Mouse (Mus musculus) hindbrain, embryonic 11.5 days (tissue): Measurements from ENCODE around the gene Dop1a. TPM values are rescaled to one million over a fixed set of nuclear protein-coding genes. Genes with fewer than 3 reads are reported as not detected.
A peak's percentile ranks its signal among the peaks of the same experiment; 100 is the strongest.

Source experiments
- ATAC-seq: fragments of 200-750 bp; cut with Nextera tagmentation; 2 replicates; pipeline ENCODE4 v1.8.0; 2017; ENCODE audit warnings: mild to moderate bottlenecking, moderate TSS enrichment, moderate library complexity; ENCODE audit not compliant: low FRiP score
- DNase-seq: peaks from one replicate; pipeline ENCODE4 v3.0.0-alpha.2; 2015; ENCODE audit warnings: low spot score
- H3K27ac ChIP-seq: fragments of 300-500 bp; sonication (generic); 2 replicates; pipeline ENCODE4 v1.5.1; 2014; ENCODE audit warnings: mild to moderate bottlenecking, low read depth, low read length
- H3K27me3 ChIP-seq: fragments of 300-500 bp; sonication (generic); 2 replicates; pipeline ENCODE4 v1.6.1; 2014; ENCODE audit warnings: mild to moderate bottlenecking, low read length, moderate library complexity, mixed read lengths; ENCODE audit not compliant: control insufficient read depth, insufficient read depth
- H3K36me3 ChIP-seq: fragments of 300-500 bp; sonication (generic); 2 replicates; pipeline ENCODE4 v1.6.1; 2014; ENCODE audit warnings: mild to moderate bottlenecking, low read length, moderate library complexity, mixed read lengths; ENCODE audit not compliant: control insufficient read depth, insufficient read depth
- H3K4me1 ChIP-seq: fragments of 300-500 bp; sonication (generic); replicated peaks from 2 replicates; pipeline ENCODE4 v1.6.1; 2014; ENCODE audit warnings: low read length, mixed read lengths; ENCODE audit not compliant: control insufficient read depth, insufficient read depth
- H3K4me2 ChIP-seq: fragments of 300-500 bp; sonication (generic); replicated peaks from 2 replicates; pipeline ENCODE4 v1.6.1; 2014; ENCODE audit warnings: mild to moderate bottlenecking, low read depth, low read length
- H3K4me3 ChIP-seq: fragments of 300-500 bp; sonication (generic); 2 replicates; pipeline ENCODE4 v1.5.1; 2014; ENCODE audit warnings: low read depth, low read length
- H3K9ac ChIP-seq: fragments of 300-500 bp; sonication (generic); 2 replicates; pipeline ENCODE4 v1.6.1; 2014; ENCODE audit warnings: low read depth, low read length
- H3K9me3 ChIP-seq: fragments of 300-500 bp; sonication (generic); 2 replicates; pipeline ENCODE4 v1.6.1; 2016; ENCODE audit warnings: low read length; ENCODE audit not compliant: control insufficient read depth
- WGBS: fragments of 180-500 bp; shearing (Covaris S2); extraction: QIAGEN DNeasy Blood & Tissue Kit; methylation state at CpG from one replicate; pipeline ENCODE4 v1.1.7; 2014; 5-methylcytosine and 5-hydroxymethylcytosine counted together
- polyA plus RNA-seq: library from polyadenylated mRNA; unstranded; fragments of >200 nt; fragmentation: Nextera tagmentation; extraction: Ambion mirVana; gene quantifications from 2 replicates; pipeline ENCODE4 v1.2.1, GENCODE M21; 2014

The Dop1a gene
- 17.2 and 25.3 TPM in 2 replicates for polyA plus RNA-seq

DNA sequence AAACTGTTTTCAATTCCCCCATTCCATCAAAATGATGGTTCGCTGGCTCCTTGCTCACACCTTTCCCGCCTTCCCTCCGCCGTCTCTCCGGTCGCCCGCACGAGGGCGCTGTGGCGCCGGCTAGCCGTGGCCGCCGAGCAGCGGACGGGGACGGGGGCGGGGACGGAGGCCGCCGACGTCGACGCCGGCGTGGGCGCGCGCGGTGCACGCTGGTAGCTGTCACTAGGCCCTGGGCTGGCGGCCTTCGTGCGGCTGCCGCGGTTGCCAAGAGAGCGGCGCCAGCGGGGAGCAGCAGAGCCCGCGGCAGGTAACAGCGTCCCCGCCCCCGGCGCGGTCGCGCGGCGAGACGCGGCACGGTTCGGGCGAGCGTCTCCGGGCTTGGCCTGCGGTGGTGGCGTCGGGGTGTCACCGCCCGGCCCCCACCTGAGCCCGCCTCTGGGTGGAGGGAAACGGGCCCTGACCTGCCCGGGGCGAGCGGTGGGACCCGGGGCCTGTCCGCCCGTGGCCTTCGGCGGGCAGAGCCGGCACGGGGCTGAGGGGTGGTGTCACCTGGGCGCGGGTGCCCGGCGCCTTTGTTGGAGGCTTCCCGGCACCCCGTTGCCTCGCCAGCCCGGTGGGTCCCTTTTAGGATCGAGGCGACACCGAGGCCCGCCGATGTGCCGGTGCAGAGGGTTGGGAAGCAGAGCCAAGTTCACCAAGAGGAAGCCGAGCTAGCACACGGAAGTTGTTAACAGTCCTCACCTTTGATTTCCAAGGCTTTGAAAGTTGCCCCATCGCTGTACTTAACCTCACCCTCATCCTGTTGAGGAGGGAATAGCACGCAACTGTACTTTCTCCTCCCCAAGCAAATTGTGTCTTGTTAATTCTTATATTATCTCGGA, at the start of gene Dop1a:
Gene Dop1a (plus strand): TSS at position 165 of the 881 bp plus-strand sequence.
- Histone ChIP-seq H3K36me3 (no peaks in the 10 kb centered on the region), H3K27ac (peak within 1 kb of the TSS; percentile 54; the same call in 1 of the 2 replicates), H3K4me1 (no peaks in the 10 kb centered on the region; the same call in 1 of the 2 replicates), H3K9ac (peak within 1 kb of the TSS; percentile 83), H3K4me3 (peak within 1 kb of the TSS; percentile 81), H3K9me3 (no peaks in the 10 kb centered on the region), H3K27me3 (no peaks in the 10 kb centered on the region; the same call in 1 of the 2 replicates), H3K4me2 (peak within 1 kb of the TSS; percentile 94)
- peak; percentile 93 for ATAC-seq
- DNase-seq = peak; percentile 95
- 2% methylated on average over 66 of the region's 93 CpGs for WGBS

DNA sequence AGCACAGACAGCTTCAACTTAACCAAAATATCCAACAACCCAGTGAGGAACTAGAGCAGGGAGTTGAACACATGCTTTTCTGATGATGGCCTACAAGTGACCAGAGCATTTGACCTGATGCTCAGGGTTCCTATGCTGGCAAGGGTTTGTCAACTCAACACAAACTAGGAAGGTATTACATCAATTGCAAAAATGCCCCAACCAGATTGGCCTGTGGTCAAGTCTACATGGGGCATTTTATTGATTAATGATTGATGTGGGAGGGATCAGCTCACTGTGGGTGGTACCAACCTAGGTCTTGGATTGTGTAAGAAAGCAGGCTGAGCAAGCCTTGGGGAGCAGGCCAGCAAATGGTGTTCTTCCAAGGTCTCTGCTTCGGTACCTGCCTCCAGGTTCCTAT, 49.0 kb upstream of the Dop1a start:
- Histone ChIP-seq H3K4me1 (no peaks in the 10 kb centered on the region), H3K4me3 (no peak overlapping the region), H3K9me3 (no peaks in the 10 kb centered on the region), H3K9ac (no peak overlapping the region), H3K36me3 (no peaks in the 10 kb centered on the region), H3K4me2 (no peak overlapping the region), H3K27me3 (no peaks in the 10 kb centered on the region), H3K27ac (no peak overlapping the region)
- DNase-seq (no peak), ATAC-seq (no peak)
- 95% methylated on average over 1 of the region's 1 CpGs for WGBS

DNA sequence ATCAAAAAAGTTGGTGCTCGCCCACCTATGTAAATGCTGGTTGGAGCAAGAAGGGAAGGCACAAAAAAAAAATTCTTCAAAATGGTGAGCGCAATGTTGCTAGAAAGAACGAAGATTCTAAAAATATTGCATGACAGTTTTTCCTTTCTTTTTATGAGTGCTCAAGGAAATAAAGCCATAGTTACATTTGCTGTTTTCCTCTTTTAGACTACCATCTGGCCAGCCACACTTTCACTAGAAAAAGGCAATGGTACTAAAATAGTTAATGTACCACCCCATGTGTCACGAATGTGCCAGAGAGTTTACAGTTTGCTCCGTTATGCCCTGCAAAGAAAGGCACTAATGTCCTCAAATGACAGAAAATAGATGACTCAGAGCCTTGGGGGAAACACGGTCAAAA, 47.6 kb upstream of the Dop1a start:
- no peak overlapping the region for H3K4me3 ChIP-seq
- 90% methylated on average over 6 of the region's 6 CpGs for WGBS
- H3K27me3 ChIP-seq = no peaks in the 10 kb centered on the region
- H3K4me1 ChIP-seq = no peaks in the 10 kb centered on the region
- H3K9me3 ChIP-seq = no peaks in the 10 kb centered on the region
- no peak overlapping the region for H3K4me2 ChIP-seq
- ATAC-seq (no peak), DNase-seq (no peak)
- H3K27ac ChIP-seq = no peak overlapping the region
- no peak overlapping the region for H3K9ac ChIP-seq
- no peaks in the 10 kb centered on the region for H3K36me3 ChIP-seq

DNA sequence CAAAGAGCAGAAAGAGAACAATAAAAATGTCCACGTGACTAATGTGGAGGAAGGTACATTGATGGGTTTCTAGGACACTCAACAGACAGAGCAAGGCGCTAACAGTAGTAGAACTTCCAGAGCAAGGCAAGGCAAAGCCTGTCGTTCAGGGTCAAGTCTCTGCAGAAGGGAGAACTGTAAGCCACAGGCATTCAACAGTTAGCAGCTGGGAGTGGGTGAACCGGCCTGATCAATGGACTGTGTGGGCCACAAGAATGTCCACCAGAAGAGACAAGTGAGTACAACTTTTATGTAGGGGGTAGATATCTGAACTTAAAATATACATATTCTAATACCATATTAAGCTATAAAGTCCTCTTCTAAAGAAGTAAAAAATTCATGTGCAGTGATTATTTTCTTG, 43.6 kb upstream of the Dop1a start:
- no peaks in the 10 kb centered on the region for H3K27me3 ChIP-seq
- no peak for DNase-seq
- WGBS = 87% methylated on average over 4 of the region's 4 CpGs
- no peak overlapping the region for H3K9ac ChIP-seq
- no peak overlapping the region for H3K27ac ChIP-seq
- no peak overlapping the region for H3K4me2 ChIP-seq
- no peak for ATAC-seq
- H3K36me3 ChIP-seq = no peaks in the 10 kb centered on the region
- no peaks in the 10 kb centered on the region for H3K9me3 ChIP-seq
- no peaks in the 10 kb centered on the region for H3K4me1 ChIP-seq
- H3K4me3 ChIP-seq = no peak overlapping the region

DNA sequence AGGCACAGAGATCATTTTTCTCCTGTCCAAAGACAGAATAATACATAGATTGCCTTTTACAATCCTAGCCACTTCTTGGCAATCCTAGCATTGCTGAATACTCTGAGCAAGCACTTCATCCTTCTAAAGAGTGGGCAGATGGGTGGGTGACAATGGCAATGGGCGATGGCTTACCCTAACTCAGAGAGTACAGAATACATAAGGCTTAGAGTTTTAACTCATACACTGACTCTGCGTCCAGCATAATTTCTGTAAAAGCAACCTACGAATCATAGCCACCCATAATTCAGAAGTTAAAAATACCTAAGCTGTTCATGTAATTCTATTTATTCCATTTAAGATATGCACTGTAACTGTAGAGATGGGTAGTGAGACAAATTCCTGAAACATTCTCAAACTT, 31.4 kb upstream of the Dop1a start:
- no peak overlapping the region for H3K4me3 ChIP-seq
- WGBS = 92% methylated on average over 3 of the region's 3 CpGs
- no peaks in the 10 kb centered on the region for H3K4me1 ChIP-seq
- DNase-seq = no peak
- H3K9me3 ChIP-seq = no peaks in the 10 kb centered on the region
- H3K36me3 ChIP-seq = no peaks in the 10 kb centered on the region
- no peak overlapping the region for H3K9ac ChIP-seq
- no peaks in the 10 kb centered on the region for H3K27me3 ChIP-seq
- no peak overlapping the region for H3K27ac ChIP-seq
- ATAC-seq = no peak
- H3K4me2 ChIP-seq = no peak overlapping the region

DNA sequence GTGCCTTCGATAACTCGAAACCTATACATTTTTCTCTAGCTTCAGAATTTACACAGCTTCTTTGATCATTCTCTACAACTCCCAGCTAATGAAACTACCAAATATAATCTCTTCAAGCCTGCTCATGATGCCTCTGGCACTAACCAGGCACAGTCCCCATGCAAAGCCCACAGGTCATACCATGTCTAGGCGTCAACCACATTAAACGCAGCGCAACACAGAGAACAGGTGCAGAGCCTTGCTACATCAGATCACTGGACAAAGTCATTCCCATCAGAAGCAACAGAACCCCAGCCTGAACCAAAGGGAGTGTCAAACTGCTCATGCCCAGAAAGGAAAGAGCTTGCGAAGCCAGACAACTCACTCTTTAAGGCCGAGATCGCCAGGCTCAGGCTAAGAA, 30.3 kb upstream of the Dop1a start:
- ATAC-seq = no peak
- Histone ChIP-seq H3K27me3 (no peaks in the 10 kb centered on the region), H3K4me2 (no peak overlapping the region), H3K4me3 (no peak overlapping the region), H3K27ac (no peak overlapping the region), H3K9me3 (no peaks in the 10 kb centered on the region), H3K4me1 (no peaks in the 10 kb centered on the region), H3K36me3 (no peaks in the 10 kb centered on the region), H3K9ac (no peak overlapping the region)
- no peak for DNase-seq
- 96% methylated on average over 8 of the region's 8 CpGs for WGBS

DNA sequence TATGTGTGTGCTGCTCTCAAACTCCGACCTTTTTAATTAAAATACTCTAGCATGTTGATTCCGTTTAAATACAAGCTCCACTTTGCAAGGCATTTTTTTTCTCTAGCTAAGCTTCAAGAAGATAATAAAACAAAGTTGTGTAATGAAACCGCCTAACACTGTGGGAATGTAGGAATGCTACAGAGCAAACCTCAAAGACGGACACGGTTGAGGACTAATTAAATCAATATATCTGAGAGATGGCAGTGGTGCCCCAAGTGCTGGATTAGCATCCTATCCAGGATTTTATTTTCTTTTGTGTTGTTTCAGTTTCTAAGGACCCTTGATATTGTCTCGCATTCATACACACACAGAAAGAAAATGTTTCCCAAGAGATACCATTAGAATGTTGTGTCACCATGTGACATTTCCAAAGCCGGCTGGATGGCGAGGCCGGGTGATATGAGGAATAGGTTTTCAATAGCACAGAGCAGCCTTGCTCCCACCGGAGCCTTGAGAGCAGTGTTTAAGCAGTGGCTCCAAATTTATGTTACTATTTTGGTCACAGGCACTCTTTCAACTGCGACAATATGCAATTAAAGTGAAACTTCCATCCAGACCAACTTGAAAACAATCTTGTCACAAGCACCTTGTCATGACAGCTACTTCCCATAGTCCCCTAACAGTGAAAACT, 28.5 kb upstream of the Dop1a start:
- DNase-seq (no peak), ATAC-seq (peak; percentile 45; the same call in 1 of the 2 replicates)
- Histone ChIP-seq H3K4me2 (no peak overlapping the region), H3K4me1 (no peaks in the 10 kb centered on the region), H3K9me3 (no peaks in the 10 kb centered on the region), H3K4me3 (no peak overlapping the region), H3K27me3 (no peaks in the 10 kb centered on the region), H3K36me3 (no peaks in the 10 kb centered on the region), H3K9ac (no peak overlapping the region), H3K27ac (no peak overlapping the region)
- WGBS = 76% methylated on average over 11 of the region's 11 CpGs

DNA sequence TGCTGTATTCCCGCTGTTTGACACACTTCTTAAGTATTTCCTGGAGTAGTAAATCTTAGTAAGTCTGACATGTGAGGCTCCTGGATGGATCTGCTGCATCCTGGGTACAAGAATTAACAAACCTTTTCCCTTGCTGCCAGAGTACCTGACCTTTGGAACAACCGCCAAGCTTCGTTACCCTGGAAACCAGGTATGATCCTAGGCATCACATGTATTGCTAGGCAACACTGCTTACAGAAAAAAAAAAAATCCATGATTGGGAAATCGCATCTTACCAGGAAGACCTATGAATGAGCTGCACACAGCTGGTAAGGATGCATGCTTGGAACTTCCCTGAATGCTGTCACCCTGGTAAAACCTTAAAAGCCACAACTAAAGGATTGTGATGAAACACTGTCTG, 24.7 kb upstream of the Dop1a start:
- Histone ChIP-seq H3K27me3 (no peaks in the 10 kb centered on the region), H3K36me3 (no peaks in the 10 kb centered on the region), H3K9ac (no peak overlapping the region), H3K4me2 (no peak overlapping the region), H3K9me3 (no peaks in the 10 kb centered on the region), H3K4me1 (no peaks in the 10 kb centered on the region), H3K27ac (no peak overlapping the region), H3K4me3 (no peak overlapping the region)
- WGBS = 89% methylated on average over 4 of the region's 4 CpGs
- ATAC-seq (no peak), DNase-seq (no peak)
